Mouse (Mus musculus) cerebellum, adult (tissue): Measurements from ENCODE around the gene Fry.

Experiments
- ATAC-seq: cut with Nextera tagmentation; 2 replicates; pipeline ENCODE4 v1.9.2; 2017; ENCODE audit warnings: mild to moderate bottlenecking, moderate library complexity, mixed read lengths; ENCODE audit not compliant: insufficient number of reproducible peaks, low FRiP score, low TSS enrichment

Gene Fry

DNA sequence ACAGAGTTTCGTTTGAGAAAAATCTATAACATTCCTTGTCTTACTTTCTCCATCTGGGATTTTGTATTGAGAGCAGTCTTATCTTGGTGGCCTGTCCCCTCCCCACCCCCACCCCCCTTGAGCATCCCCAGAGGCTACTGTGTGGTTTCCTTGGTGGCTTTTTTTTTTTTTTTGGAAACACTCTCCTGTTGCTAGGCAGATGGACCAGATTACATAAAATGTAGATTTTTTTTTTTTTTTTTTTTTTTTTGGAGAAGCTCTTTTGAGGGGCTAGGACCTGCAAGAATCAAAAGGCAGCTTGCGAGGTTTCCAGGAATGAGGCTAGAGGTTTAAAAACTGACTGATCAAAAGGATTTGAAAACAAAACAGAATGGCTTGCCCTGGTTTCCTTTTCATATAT is 48.8 kb downstream of the Fry start:
- no peak for ATAC-seq

DNA sequence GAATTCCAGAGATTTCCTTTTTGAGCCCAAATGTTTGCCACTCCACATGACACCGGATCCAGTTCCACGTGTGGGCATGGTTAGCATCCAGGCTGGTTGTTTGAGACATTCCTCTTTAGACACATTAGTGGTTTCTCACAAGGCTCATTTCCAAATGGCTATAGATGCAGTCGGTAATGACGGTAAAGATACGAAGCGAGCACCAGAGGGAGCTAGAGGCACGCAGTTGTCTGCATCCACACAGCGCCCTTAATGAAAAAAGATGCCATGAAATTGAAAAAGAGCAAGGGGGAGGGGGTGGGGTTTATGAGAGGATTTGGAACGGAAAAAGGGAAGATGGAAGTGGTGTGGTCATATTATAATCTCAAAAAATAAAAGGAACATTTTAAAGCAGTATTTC is 50.3 kb downstream of the Fry start:
- peak; percentile 76 for ATAC-seq

DNA sequence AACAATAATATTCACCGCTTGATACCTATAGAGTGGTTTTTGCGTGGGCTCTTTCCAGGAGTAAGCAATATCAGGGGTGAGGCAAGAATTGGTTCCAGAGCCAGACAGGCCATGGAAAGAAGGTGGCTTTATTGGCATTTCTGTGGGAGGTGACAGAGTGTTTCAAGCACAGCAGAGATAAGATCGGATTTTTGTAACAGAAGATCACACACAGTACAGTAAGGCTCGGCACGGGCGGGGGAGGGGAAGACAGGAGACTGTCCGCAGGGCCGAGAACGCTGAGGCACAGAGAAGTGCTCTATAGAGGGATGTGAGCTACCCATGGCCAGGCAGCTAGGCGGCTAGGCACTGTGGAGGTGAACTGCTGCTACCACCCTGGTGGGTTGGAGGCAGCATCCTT is 53.1 kb downstream of the Fry start:
- no peak for ATAC-seq

DNA sequence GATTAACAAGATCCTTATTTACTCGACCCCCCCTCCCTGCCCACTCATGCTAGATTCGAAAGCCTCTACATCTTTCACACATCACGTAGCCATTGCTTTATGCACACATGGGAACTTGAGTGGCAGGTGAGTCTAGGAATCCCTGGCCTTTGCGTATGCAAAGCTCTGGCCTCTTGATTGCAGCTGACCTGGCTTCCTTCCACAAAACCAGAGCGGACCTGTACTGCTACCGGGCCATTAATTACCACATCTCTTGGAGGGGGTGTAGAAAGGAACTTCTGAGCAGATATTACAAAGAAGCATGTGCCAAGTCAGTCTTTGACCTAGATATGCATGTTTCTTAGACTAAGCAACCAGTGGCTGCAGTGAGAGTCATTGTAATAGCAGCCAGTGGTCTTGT is 55.4 kb downstream of the Fry start:
- no peak for ATAC-seq

DNA sequence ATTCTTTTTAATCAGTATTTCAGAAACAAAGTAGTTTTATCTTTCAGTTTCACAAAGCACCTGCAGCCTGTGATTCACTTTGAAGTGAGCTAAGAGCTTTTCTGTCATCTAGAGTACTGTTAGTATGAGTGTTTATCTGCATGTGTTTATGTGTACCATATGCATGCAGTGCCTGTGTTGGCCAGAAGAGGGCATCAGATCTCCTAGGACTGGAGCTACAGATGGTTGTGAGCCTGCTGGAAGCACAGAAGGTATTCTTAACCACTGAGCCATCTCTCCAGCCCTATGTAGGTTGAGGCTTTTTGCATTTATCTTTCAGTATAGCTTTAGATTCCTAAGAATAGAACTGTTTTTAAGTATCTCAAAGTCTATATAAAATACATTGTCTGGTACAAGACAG is 56.5 kb downstream of the Fry start:
- ATAC-seq = no peak

DNA sequence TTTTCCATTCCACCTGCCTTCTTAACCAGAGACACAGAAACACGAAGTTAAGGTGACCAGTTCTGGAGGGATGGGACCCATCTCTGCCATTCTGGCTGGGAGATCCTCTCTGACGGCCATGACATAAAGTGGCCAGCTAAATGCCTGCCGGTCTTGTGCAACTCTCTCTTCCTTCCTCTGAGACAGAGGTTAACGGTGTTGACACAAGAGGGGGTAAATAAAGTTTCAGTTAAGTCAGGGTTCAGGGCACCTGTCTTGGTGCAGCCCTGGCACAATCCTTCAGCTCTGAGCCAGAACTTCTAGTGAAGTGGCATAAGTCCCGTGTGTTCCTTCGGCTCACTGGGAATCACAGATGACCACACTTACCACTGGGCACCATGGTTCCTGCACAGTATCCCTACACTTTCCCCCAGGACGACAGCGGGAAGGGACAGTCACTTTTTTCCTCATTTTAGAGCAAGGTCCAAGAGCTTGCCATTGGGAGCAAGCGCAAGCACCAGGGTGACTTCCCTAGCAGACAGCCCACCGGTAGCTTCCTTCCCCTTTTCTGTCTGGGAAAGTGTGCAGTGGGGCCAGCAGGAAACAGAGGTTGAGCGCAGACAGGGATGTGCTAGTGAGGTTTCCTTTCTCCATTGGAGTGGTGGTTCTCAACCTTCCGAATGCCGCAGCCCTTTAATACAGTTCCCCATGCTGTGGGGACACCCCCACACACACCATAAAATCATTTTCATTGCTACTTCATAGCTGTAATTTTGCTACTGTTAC is 58.0 kb downstream of the Fry start:
- no peak for ATAC-seq

DNA sequence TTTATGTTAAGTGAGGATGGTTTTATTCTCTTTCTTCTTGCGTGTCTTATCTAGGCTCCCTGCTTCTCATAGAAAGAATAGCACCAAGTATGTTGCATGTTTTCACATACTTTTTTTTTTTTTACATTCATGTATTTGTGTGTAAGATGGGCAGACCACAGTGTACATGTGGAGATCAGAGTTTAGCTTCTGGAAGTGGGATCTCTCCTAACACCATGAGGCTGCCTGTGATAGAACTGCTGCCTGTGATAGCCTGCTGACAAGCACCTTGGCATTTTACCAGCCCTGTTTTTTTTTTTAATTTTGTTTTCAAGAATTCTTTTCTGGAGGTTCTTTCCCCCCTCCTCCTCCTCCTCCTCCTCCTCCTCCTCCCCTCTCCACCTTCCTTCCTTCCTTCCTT is 59.3 kb downstream of the Fry start:
- ATAC-seq = no peak

DNA sequence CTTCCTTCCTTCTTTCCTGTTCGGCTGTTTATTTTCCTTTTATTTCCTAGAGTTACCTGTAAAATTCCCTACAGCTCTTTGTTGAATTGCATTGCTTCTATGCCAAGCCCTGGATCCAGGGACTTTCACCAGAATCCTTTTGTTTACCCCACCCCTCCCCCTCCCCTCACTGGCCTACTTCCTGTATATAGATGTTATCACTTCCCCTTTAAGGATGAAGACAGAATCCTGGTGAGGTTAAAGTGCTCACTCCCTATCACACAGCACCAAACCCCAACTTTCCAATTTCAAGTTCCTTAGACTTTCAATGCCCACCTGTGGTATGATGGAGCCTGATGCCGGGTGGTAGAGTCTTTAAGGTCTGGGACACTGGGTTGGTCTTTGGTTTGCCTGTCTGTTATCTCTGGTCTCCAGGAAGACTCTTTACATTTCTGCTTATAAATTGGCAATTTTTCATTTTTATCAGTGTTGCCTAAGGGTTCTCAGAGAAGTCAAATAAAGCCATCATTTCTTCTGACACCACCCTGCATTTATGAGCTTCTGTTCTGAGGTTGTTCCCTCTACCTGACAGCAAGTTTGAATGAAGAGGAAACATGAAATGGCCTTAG is 59.9 kb downstream of the Fry start:
- ATAC-seq = no peak

DNA sequence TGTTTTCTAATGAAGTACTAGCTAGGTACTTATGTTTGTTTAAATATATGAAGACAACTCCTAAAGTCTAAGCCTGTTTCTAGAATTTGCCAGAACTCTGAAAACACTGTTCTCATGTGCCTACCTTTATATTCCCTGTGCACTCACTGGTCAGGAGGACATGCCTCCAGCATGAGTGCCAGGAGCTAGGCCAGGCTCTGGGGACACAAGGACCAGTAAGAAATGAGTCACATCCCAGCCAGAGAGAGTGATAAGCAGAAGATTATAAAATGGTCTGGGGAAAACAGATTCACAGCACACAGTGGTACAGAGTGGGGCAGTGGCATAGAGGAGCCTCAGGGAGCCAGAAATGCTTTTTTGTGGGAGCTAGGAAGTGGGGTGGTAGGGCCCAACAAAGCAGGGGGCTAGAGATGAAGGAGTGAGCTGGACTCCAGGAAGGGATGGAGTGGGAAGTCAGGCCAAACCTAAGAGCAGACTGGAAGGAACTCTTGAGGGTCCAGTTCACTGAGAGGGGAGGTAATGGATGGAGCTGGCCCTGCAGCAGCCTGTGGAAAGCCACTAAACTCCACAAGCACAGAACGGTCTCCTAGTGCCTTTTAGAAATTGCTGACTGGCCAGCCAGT is 62.7 kb downstream of the Fry start:
- ATAC-seq = no peak

DNA sequence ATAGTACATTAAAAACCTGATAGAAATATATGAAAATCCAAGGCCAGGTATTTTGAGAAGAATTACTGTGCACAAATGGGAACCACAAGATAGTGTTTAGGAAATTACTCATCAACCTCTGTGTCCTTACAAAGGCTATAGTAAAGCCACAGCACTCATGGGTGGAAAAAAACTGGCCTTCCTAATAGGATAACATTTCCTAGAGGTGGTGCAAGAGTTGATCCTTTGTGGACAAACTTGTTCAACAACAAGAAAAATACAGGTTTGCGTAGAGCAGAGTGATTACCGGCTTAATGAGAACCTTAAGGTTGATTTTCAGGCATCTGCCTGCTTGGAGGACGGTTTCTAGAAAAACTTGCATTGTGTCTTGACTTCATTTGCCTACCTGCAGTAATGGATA is 66.5 kb downstream of the Fry start:
- ATAC-seq = no peak

DNA sequence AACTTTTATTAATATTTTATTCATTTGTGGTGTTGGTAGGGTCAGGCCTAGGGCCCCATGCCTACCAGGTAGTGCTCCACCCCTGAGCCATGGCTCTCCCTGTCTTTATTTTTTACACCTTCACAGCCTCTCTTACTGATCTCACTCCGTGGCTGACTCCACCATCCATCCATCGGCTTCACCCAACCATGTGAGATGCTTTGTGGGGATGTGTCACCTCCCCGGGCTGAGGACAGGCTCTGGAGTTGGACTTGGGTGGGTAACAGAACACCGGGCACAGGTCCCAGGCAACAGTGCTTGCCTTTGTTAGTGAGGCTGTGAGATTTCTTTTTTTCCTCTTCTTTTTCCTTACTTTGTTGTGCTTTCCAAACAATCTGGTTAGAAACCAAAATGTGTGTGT is 67.7 kb downstream of the Fry start:
- no peak for ATAC-seq

DNA sequence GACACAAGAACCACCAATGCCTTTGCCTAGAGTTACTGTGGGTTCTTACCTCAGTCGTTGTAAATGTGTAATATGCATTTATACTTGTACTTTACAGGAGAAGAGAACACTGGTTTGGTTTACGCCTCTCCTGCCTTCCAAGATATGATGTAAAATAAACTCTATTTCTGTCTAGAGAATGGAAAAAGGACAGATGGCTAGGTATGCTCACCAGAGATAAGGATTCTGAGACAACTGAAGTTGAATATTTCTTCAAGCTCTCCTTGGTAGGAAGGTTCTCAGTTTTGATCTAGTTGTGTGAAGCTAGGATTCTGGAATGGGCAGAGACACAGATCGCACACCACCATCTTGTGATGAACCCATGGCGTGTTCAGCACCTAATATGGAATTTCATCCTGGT is 68.2 kb downstream of the Fry start:
- no peak for ATAC-seq

DNA sequence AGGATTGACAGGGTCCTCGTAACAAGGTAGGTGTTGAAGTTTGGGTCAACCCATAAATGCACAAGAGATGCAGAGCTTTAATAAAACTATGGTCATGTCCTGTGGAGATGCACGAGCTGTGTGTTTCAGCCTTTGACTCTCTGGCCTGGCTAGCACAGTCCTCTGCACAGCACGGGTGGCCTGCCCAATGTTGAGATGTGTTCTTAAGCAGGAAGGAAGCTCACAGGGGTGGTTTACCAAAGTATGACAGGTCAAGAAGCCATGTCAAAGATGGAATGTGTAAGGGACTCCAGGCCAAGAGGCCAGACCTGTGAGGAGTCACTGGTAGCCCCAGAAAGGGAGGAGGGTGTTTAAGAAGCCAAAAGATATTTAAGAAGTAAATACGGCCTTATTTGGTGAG is 69.6 kb downstream of the Fry start:
- ATAC-seq = no peak

DNA sequence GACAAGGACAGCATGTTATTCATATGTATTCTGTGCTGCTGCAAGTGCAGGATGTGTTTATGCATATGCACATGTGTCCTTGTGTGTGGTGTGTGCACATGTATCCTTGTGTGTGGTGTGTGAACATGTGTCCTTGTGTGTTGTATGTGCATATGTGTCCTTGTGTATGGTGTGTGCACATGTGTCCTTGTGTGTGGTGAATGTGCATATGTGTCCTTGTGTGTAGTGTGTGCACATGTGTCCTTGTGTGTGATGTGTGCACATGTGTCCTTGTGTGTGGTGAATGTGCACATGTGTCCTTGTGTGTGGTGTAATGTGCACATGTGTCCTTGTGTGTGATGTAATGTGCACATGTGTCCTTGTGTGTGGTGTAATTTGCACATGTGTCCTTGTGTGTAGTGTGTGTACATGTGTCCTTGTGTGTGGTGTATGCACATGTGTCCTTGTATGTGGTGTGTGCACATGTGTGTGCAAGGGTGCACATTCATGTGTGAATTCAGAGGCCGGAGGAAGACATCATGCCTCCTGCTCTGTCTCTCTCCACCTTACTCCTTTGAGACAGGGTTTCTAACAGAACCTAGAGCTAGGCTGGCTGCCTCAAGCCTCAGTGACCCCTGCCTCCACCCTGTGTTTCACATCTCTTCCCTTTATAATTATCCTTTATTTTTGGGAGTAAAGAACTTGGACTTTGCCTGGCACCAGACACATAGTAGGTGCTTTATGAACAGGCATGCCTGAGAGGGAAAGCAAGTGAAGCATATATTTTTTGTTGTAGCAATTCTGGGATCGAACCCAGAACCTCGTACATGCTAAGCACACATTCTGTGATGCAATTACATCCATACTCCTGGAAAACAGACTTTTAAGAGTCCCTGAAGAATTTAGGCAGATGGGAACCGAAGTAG is 72.3 kb downstream of the Fry start:
- ATAC-seq = no peak

DNA sequence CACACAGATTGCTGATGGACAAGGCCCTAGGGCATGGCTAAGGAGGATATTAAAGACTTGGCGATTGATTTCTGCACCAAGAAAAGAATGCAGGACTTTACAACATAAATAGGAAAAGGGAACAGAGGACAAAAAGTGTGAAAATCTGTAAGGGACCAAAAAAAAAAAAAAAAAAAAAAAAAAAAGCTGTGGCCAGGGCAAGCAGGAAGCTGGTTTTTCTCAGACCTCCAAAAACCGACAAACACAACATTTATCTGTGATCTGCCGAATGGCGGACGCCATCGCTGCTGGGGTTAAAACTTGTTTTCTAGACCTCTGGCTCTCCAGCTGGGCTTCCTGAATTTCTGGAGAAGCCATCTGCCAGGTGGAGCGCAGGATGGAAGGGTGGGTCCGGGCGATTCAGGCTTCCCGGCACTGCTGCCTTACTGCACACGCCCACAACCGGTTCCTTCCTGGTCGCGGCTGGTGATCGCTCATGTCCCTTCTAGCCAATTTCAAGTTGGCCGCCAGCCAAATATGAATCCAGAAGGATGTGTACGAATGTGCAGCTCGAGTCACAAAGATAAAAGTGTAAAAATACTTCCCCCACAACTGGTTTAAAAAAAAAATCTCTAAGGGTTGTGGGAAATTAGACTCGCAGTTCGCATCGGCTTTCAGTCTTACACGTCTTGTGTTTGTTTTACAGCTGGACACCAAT is 77.2 kb downstream of the Fry start:
- peak; percentile 79; the same call in 1 of the 2 replicates for ATAC-seq

DNA sequence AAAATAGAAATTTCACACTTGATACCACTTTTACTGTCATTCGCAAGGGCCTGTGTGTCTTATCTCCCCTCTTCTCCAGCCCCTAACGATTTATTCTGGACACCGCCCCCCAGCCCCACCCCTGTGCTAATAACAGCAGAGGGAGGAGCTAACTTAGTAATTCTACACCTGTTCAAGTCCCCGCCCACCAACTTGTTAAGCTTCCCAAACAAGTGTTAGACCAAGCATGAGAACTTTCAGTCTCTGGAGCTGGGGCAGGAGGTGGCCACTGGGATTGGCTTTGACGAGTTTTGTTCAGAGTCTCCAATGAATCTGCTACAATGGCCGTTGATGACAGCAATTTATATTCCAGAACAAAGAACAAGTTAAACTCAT is 77.8 kb downstream of the Fry start:
- ATAC-seq = no peak

DNA sequence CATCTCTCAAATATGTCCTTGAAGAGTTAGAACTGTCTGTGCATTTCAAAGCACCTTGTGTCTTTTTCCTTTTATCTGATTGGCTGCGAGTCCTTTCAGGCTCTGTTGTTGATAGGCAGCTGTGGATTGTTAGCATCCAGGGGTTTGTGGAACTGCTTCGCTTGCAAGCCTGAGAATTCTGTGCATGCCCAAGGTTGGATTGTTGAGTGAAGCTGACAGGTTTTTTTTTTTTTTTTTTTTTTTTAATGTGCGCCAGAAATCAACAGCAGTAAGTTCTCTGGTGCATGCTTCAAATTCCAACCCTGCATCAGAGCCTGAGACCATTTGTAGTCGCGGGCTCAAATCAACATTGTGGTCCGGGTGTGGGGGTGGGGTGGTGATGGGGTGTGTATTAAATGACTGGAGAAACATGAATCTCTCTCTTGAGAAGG is 78.5 kb downstream of the Fry start:
- ATAC-seq = no peak

DNA sequence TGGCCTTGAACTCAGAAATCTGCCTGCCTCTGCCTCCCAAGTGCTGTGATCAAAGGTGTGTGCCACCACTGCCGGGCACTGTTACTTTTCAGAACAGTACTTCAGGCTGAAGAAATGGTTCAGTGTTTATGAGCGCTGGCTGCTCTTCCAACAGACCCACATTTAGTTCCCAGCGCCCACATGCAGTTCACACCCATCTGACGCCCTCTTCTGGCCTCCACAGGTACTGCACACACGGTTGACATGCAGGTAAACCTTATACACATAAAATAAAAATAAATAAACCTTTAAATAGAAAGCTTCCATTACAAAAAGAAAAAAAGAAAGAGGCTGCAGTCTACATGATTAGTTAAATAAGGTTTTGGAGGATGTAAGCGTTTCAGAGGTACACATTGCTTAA is 88.3 kb downstream of the Fry start:
- no peak for ATAC-seq

DNA sequence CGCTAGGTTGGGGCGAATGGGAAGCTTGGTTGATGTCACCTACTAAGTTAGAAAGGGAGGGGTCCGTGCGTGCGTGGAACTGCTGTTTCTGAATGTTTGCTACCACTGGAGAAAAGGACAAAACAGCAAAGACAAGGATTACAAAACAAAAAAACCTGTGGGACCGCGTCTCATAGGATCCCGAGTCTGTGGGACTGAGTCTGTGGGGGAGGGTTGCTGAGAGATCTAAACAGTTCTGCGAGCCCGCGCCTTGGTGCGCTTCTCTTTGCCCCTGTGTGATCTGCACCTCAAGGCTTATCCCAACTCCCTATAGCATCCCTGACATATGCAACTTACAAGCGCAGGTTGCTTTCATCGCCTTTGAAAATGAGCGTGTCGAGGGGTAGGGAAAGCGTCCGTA is 89.2 kb downstream of the Fry start:
- ATAC-seq = no peak

DNA sequence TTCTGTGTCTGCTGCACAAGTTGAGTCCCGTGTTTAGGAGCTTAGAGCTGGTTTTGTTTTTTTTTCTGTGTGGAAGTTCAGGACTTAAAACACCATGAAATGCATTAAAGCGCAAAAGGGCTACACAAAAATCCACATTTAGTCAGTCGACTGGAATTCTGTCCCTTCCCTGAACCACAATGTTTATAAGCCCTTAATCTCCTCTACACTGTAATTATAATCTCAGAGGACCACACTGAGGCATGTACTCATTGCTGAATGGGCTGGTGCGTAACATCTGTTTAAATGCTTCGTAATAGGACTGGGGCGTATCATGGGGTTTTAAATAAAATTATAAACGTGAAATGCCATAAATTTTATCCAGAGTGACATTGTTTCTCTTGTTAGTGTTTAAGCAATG is 89.6 kb downstream of the Fry start:
- ATAC-seq = no peak
